Mouse (Mus musculus) megakaryocyte, adult 5-6 weeks (primary cell): ENCODE measurements at regions not wholly inside any gene's neighbourhood (a gene's known extent, or its start where the extent isn't known, plus 50 kb on each side); places are given as distances from the start of the nearest gene placed in this dataset.
A peak's percentile ranks its signal among the peaks of the same experiment; 100 is the strongest.

ENCODE experiments used
- ATAC-seq: 2 replicates; pipeline ENCODE4 v1.8.0; 2016; ENCODE audit warnings: mild to moderate bottlenecking, inconsistent platforms; ENCODE audit not compliant: poor library complexity, severe bottlenecking

DNA sequence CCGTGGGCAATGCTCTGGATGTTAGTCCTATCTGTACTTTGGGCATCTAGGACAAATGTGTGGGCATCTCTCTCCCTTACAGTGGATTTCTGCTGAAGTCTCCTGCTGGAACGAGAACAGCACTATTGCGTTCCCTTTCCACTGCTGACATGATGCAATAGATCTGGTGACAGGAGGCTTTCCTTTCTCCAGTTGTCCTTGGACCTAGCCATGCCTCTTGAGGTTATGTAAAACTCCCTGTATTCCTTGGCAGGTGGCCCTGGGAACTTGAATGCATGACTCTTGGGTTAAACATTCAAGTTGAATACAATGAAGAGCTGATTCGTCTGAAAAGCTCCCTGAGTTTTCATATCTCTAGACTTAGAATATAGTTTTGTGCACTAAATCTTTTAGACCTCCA lies 386.1 kb upstream of the A1bg start:
- no peak for ATAC-seq

DNA sequence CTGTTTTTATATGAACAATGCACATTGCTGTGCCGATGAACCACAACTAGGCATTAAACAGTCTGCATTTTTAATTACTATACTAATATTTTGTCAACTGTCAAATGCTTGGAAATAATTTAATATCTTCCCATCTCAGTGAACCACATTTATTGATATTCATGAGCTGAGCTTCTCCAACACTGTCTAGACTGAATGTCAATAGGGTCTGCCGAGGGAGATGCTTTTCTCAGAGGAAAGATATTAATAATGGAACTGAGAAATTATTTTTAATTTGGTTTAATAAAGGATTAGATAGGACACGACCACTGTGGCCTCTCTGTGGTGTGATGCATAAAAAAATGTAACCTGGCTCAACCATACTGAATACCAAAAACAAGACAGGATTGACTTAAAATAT lies 381.7 kb upstream of the A1bg start:
- ATAC-seq = no peak

- ATAC-seq = no peak
These were observed 377.0 kb upstream of the A1bg start for GRCm38 (mm10) chr15:61299796-61300195.

DNA sequence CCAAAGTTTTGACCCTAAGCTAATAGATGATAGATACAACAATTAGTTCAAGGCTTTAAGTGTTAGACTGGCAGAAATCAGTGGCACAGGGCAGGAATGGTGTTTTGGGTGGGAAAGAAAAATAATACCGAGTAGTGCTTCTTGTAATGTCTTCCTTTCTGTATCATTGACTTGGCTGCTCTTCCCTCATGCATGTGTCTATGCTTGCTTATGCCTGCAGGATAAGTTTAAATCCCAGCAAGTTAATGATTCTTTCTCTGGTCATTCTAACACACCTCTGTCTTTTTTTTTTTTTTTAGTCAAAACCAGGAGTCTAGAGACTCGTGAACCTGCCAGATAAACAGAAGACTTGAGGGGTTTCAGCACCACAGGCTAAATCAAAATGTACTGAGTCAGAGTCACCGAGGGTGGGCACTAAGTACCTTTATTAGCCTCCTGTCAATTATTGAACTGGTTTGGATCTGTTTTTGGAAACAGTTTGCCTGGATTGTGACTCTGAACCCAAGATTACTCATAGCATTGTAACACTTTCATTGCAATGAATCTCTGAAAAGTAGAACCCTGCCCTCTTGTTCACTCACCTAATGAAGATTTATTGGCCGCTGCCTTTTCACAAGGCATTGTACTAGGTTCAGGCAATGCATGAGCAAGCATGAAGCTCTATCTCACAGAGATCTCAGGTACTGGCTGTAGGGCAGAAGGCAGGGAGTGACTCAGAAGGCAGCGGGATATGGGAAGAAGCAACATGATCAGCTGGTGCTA lies 374.8 kb upstream of the A1bg start:
- no peak for ATAC-seq

GRCm38 (mm10) chr15:61294616-61295015 lies 371.8 kb upstream of the A1bg start:
- ATAC-seq = no peak

- ATAC-seq = no peak
These were observed 371.3 kb upstream of the A1bg start for GRCm38 (mm10) chr15:61294131-61294530.

DNA sequence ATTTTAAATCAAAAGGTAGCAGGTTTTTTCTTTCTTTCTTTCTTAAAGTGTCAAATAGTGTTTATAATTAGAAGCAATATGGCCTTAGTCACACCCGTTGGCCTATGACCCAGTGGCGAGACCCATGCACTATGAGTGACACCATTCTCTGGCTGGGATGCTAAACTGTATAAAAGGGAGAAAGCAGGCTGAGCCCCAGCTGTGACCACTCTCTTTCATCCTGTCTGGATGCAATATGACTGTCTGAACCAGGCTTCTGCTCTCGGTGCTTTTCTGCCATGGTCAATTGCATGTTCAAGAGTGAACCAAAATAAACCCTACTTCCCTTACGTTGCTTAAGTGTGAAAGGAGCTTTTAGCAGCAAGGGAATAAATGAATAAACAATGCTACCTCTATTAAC lies 346.0 kb upstream of the A1bg start:
- no peak for ATAC-seq

- no peak for ATAC-seq
These were observed 336.2 kb upstream of the A1bg start for GRCm38 (mm10) chr15:61259047-61259446.

DNA sequence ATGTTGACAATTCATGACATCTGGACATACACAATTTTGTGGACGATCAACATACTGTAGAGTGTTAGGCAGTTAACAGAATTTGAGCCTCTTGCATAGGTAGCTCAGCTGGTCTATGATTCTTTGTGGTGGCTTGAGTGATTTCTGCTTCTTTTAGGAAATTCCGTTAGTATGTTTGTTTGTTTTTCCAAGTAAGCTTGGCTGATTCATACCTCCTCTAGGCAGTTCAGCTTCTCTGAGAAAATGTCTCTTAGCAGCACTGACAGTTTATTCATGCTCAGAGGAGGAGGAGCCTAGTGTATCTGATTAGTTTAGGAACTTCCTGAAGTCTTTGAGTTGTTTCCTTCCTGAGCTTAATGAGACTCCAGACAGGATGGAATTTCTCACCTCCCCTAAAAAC lies 321.7 kb upstream of the A1bg start:
- no peak for ATAC-seq

GRCm38 (mm10) chr15:61242161-61242681 lies 319.4 kb upstream of the A1bg start:
- peak; percentile 79 for ATAC-seq

DNA sequence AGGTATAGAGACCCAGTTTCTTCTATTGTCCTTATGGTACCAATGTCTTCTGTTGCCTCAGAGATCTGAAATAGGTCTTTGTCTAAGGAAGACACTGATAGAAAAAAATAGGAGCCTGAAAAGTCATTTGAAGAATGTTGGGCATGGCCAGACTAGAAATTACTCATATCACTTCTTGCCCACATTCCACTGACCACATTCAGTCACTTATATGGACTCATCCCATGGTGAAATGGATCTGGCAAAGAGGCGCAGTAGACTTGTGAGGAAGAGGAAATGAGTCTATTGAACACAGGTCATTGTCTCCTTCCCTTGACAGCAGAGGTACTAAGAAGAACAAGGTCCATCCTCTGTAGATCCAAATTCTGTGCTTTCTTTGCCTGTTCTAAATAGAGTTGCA lies 318.9 kb upstream of the A1bg start:
- 0 out of 2 replicates have a peak, but pooled peaks have one; percentile 21 for ATAC-seq

DNA sequence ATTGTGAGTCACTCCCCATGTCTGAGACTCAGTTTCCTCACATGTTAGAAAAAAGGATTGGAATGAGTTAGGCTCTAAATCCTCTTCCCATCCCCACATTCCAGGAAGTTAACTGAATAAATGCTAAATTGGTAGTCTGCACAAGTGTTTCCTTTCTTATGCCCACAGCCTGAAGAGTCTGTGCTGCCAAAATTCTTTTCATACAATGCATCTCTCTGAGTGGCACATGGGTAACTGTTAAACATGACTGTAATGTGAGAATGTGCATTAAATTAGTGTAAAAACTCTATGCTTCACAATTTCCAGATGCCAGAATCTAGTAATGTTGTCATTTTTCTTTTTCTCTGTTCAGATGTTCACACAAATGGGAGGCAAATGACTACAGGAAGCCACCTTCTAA lies 317.5 kb upstream of the A1bg start:
- ATAC-seq = no peak

DNA sequence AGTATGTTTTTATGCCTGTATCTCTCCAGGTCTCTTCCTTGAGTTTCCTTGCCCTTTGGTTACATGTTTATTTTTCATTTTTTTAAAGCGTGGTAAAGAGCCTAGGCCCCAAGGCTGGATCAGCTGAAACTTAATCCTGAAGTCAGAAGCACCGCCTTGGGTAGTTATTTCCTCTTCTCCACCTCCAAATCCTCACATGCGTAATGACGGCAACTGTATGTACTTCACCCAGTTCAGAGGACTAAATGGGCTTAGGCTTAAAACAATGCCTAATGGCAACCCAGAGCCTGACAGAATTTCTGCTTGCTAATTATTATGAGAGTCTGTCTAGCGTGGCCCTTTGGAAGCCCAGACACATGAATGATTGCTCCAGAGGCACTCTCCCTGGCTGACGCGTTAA lies 316.6 kb upstream of the A1bg start:
- ATAC-seq = no peak

DNA sequence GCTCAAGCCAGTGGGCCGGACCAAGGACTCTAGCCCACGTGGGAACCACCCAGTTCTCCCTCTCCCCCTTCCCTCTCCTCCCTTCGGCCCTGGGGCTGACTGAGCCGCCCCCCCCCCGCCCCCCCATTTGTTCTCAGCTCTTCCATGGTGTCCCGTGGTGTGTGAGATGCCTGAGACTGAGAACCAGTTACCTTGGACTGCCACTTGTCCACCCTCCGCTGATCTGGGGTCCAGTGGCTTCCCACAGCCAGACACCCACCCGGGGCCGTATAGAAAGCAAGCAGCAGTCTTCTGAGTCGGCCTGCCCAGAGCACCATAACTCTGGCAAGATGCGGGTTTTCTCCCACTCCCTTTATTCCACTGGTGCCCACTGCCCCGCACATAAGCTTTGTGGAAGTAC lies 316.2 kb upstream of the A1bg start:
- ATAC-seq = no peak

DNA sequence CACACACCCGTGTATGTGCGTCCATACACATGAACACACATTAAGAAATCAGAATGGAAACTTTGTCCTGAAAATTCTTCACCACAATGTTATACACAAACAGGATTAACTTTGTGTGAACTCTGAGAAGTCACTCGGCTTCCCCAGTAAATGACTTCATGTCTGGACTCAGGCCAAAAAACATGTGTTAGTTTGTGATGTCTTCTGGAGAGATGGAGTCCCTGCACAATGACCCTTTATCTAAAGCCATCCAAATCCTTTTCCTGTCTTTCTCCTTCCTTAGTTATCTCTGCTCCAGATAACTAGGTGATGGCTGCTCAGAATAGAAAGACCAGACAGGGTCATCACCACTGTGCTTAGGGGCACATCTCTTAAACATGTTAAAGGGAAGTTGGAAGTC lies 306.8 kb upstream of the A1bg start:
- no peak for ATAC-seq

DNA sequence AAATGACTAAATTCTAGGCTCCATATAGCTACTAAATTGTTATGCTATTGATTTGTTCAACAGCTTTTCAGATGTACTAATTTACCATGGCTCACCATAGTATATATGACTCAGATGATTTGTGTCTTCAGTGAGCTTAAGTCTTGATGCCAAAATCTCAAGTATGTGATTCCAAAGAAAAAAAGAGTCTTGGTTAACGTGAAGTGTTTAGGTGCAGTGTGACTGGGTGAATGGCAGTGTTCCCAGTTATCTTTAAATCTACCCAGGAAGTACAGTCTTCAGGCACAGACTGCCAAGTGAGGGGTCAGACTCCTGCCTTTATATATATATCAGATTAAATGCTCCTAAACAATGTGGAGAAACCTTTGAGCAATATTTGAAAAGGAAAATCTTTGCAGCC lies 300.1 kb upstream of the A1bg start:
- no peak for ATAC-seq

DNA sequence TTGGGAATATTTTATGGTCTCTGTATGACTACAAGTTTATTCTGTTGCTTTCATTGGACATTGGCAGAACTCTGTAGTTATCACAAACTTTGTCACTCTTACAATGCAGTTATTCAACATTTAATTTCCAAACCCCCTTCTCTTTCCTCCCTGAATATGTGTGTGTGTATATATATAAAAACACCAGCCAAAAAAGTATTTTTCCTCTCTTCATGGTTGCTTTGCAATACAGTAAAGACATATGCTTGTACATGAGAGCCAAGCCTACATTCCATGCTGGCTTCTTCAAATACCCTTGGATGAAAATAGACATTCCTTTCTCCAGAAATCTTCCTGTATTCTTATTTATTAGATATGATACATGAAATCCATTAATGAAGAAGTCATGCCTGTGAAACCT lies 287.3 kb upstream of the A1bg start:
- ATAC-seq = no peak

DNA sequence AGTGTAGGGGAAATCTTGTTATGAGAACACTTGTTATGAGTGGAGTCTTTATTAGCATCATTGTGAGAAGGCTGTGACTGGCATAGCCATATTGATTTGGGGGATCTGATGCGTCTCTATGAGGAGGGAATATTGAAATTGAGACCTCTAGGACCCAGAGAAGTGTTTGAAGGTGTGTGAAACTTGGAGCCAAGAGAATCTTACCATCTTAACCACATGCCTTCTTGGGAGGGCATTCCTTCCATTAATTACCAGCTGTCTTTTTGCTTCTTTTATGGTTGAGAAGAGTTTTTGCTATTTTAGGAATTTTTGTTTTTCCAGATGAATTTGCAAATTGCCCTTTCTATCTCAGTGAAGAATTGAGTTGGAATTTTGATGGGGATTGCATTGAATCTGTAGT lies 267.2 kb upstream of the A1bg start:
- no peak for ATAC-seq

DNA sequence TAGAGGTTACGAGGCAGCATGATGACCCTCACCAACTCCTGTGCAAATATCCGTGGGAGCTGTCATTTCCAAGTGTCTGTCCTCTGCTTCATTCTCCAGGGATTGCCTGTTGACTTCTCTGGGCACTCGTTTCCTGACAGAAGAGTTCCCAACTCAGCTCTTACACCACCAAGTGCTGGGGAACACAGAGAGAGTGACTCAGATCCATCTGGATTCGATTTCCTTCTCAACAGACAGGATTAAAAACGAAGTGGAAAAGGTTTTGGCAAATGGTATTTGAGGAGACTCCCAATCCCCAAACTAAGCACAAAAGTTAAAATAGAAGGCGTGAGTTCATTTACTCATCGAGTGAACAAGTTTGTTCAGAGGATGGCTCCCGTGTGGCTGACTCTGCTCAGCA lies 266.7 kb upstream of the A1bg start:
- ATAC-seq = no peak

DNA sequence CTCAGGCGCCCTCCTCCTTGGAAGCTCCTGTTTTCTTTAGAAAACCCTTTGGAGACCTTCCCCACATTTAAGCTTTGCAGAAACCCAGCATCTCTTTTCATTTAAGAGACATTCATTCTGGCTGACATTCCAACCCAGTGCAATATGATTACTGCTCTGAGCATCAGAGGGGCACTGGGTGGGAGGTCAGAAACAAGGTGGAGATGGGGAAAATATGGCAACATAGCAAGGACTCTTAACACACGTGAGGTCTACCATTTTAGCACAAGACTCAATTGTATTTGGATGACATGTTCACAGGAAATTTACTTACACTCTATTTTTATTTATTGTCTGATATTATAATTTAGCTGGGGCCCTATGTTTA lies 261.8 kb upstream of the A1bg start:
- no peak for ATAC-seq

GRCm38 (mm10) chr15:61183751-61184596 lies 261.2 kb upstream of the A1bg start:
- no peak for ATAC-seq

DNA sequence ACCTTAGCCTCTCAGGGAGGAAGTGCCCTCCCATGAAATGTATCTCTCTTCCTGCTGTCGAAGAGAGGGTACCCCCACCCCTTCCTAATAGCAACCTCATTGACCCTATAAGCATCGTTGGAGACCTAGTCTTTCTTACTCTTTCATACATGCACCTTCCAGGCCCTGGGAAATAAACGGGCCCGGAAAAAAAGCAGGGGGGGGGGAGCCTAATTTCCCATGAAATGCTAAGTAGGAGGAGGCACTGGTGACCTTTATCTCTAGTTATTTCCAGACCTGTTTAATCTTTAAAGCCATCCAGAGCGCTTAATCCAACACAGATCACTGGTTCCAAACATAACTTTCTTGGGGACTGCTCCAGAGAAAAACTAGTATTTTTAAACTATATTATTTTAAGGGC lies 260.5 kb upstream of the A1bg start:
- no peak for ATAC-seq
